Mouse (Mus musculus) CH12F3 (cell line): ENCODE measurements around the gene Atxn2.
"Not testable (repeated sequence)": the region's sequence is repeated elsewhere in the genome, so short reads cannot be mapped to it uniquely, and the experiment has no call there.

Source experiments
- in situ Hi-C: fragments of 300-500 bp; cut with MboI; formaldehyde crosslinking; loops from 2 replicates; pipeline ENCODE4 v1.14.3; 2020; ENCODE audit warnings: low sequenced_read_pairs

Atxn2 gene

DNA sequence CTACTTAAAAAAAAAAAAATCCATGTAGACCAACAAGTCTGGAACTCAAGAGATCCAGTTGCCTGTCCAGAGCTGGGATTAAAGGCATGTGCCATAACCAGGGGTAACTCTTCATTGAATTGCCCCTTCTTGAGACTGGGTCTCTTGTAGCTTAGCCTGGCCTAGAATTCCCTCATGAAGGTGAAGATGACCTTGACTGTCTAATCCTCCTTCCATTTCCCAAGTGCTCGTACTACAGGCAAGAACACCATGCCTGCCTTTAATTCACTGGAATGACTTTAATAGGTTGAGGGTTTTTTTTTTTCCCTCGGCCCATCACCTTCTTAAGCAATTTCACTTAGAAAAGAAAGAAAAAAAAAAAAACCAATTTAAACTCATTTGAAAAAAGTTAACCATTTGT lies 735 bp upstream of the Atxn2 start:
- in situ Hi-C loops = no loop called here

DNA sequence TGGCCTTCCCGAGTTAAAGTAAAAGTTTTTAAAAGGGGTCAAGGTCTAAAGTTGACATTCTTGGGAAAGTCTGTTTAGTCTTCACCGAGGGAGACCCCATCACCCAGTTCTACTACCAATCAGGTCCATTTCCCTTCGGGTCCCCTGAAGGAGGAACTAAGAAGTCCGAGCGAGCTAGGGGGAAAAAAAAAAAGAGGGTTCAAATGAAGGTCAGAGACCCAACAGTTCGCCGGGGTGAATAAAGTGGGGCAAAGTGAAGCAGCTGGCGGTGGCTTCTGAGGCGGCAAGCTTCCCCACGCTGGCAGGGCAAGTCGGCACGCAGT lies 325 bp upstream of the Atxn2 start:
- in situ Hi-C loops = no loop called here

DNA sequence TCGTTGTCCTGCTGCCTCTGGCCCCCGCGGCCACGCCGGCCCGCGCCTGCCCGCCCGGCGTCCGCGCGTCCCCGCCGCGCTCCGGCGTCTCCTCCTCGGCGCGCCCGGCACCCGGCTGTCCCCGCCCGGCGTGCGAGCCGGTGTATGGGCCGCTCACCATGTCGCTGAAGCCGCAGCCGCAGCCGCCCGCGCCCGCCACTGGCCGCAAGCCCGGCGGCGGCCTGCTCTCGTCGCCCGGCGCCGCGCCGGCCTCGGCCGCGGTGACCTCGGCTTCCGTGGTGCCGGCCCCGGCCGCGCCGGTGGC lies 743 bp downstream of the Atxn2 start:
- in situ Hi-C loops = no loop called here

DNA sequence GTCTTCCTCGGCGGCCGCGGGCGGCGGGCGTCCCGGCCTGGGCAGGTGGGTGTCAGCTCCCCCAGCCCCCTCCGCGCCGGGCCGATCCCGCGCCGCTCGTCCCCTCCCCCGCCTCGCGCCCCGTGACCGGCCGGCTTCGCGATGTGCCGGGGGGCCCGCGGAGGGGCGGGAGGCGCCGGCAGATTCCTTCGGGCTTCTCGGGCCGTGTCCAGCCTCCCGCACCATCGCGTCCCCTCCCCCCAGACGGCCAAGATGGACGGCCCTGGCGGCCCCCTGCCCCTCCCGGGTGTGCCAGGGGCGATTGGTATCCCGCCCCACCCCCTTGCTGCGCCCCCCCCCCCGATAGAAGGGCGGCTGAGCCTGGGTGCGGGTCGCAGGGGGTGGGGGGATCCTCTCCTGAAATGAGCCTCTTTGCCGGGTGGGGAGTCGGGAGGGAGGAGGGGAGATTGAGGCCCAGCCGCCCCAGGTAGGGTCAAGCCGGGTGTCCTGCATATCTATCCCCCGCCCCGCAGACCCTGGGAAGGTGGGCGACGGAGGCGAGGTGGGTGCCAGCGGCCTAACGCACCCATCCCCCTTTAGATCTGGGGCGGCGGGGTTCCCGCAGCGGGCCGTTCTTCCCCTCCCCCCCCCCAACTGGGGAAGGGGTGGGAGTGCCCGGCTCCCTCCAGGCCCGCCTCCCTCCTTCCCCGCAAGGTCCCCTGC lies 1.2 kb downstream of the Atxn2 start:
- in situ Hi-C loops = no loop called here

DNA sequence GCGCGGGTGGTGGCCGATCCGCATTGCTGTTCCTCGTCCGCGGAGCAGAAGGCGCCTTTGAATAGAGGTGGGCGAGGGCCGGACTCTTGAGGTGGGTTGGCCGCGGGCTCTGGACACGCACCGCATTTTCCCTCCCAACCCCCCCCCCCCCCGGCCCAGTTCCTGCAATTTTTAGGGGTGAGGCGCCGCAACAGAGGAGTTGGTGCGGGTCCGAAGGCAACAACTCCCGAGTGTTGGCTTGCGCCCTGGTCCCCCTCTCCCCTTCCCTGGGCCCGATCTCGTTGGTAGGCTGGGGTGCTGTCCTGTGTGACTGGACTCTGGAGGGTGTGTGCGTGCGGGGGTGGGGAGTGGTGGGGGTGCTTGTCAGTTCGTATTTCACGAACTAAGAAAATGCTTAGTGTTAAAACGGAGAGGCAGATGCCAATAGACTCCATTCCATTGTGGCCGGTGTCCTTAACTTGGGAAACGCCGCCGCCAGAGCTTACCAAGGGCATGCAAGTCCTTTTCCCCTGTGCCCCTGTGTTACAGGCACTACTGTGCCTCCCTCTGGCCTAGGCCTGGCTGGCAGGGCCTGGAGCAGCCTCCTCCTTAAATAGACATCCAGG lies 1.9 kb downstream of the Atxn2 start:
- in situ Hi-C loops = no loop called here

DNA sequence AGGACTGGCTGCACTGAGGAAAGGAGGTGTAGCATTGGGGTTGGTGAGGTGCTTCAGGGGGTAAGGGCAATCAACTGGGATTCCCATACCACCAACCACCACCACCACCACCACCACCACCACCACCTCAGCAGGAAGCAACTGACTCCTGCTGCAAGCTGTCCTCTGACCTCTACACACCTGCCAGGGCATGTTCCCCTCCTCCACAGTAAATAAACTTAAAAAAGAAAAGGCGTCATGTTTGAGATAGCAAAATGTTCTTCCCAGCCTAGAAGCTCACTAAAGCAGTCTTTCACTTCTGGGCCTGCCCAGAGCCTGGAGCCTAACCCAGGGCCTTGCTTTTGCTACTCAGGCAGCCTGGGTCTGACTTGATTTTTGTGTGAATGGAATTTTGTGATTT lies 3.2 kb downstream of the Atxn2 start:
- in situ Hi-C loops = no loop called here

DNA sequence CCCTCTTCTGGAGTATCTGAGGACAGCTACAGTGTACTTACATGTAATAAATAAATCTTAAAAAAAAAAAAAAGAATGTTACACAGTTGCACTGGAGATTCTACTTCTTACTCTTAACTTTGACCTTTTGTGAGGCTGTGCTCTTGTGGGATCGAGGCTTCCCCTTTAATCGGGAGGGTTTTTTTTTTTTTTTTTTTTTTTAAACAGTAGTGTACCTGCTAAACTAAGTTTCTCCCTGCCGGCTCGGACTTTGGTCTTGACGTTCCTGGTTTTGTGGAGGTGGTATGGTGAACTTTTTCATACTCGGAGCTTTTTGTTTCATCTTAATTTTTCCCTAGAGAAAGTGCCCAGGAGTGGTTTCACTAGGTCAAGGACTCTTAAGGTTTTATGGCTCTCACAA lies 3.8 kb downstream of the Atxn2 start:
- in situ Hi-C loops = no loop called here

DNA sequence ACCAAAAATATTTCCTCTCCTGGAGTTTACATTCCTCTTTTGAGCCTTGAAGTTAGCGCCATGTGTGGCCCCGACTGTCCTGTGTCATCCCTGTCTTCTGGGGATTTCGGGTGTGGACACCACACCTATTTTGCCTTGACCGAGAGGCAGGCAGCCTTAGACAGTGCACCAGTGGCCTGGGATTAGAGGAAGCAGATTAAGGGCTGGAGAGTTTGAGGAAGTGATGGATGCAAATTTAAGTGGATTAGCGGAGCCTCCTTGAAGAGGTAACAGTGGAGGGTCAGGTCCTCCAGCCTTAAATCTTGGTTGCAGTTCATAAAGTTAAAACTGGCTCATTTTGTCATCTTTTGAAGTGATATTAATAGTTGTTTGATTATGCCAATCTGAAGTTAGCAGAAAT lies 7.3 kb downstream of the Atxn2 start:
- in situ Hi-C loops = no loop called here

DNA sequence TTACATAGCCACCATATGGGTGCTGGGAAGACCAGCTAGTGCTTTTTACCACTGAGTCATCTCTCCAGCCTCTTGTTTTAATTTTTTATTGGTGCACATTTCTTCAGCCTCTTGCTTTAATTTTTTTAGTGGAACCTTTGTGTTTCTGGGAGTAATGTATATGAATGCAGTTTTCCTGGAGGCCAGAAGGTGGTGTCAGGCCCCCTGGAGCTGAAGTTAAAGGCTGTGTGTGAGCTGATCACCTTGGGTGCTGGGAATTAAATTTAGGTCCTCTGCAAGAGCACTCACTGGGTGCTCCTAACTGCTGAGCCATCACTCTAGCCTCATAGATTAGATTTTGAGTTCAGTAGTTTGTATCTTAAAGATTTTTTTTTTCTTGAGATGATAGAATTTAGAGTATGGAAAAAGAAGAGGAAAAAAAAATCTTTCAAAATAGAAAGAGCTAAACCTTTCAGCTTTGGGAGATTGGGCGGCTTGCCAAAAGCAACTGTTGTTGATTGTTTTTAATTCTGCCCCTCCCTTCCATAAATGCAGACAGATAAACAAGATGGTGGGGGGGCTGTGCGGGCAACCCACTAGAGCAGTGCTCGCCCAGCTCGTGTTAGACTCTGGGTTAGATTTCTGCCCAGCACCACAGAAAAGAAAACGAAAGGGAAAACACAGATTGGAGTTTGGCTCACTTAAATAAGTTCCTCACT lies 9.9 kb downstream of the Atxn2 start:
- in situ Hi-C loops = no loop called here

DNA sequence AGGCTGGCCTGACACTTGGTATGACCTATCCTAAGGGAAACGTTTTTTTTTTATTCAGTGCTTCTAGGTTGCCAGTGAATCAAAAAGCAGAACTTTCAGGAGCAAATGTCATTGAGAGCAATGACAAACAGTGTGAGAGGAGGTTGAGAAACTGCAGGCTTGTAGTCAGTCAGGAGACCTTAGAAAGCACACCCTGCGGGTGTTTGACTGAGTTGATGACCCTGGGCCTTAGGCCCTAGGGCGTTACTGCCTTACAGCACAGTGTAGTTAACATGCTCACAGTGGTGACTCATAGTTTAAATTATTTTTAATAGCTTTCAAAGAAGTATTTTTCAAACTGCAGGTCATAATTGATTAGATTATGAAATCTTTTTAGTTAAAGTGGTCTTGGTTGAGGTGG lies 10.7 kb downstream of the Atxn2 start:
- in situ Hi-C loops = no loop called here

DNA sequence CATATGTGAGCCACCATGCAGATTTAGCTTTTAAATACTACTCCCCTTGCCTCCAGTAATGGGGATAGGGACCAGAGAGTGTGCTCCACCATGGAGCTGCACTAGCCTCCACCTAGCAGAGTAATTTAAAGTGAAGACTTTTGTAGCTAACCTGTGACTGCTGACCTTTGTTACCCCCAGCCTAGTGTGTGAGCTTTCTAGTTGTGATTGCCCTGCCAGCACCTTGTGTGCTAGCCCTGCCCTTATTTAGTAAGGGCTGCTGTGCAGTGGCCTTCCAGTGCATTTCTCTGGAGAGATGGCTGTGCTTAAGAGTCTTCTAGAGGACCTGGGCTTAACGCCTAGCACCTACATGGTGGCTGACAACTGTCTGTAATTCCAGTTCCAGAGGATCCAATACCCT lies 13.5 kb downstream of the Atxn2 start:
- in situ Hi-C loops = no loop called here

DNA sequence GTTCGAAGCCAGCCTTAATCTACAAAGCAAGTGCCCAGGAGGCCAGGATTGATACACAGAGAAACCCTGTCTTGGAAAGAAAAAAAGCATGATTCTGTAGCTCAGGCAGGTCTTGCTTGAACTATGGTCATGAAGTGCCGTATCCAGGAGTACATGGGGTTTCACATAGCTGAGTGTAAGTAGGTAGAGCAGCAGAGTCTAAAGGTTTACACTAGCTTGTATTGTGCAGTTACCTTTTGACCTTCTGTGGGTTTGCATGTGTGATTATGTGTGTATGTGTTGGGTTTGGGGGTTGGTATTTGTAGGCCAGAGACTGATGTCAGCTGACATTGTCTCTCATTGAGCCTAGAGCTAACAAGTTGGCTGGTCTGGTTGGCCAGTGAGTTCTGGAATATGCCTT lies 18.9 kb downstream of the Atxn2 start:
- in situ Hi-C loops = no loop called here

DNA sequence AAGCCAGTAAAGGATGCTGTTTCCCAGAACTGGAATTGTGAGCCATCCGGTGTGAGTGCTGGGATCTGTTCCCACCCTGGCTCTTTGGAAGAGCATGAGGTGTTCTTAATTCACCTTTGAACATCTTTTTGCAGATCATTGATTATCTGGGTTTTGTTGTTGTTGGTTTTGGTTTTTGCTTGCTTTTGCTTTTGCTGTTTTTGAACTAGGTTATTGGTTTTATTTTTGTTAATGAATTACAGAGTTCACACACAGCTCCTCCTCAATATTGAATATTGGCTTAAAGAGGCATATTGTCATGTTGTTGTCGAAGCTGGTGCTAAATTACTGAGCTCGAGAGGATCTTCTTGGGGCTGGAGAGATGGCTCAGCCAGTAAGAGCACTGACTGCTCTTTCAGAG lies 25.5 kb downstream of the Atxn2 start:
- in situ Hi-C loops = no loop called here

DNA sequence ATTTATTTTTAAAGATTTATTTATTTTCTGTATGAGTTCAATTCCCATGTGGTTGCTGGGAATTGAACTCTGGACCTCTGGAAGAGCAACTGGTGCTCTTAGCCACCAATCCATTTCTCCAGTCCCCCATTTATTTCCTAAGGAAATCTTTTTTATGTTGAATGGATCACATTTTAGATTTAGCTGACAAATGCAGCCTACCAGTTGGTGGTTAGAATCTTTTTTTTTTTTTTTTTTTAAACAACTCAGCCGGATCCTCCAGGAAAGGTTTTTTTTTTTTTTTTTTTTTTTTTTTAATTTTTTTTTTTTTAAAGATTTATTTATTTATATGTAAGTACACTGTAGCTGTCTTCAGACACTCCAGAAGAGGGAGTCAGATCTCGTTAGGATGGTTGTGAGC lies 27.0 kb downstream of the Atxn2 start:
- in situ Hi-C loops = not testable (repeated sequence)

DNA sequence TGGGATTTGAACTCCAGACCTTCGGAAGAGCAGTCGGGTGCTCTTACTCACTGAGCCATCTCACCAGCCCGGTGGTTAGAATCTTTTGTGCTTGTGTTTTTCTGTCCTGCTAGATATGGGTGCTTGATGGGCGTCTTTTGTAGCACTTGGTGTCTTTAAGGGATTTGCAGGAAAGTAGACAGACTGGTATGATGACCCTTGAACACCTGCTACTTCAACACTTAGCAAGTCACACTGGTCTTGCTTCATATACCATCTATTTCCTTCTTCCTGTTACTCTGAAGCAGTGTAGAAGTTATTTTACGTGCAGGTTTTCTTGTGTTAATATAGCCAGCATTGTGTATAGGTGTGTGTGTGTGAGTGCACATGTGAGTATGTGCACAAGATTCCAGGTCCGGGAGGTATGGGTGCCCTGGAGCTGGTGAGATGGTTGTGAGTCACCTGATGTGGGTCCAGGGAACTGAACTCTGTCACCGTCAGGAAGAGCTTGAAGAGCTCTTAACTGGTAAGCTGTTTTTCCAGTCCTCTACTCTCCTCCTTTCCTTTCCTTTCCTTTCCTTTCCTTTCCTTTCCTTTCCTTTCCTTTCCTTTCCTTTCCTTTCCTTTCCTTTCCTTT lies 27.5 kb downstream of the Atxn2 start:
- in situ Hi-C loops = no loop called here

DNA sequence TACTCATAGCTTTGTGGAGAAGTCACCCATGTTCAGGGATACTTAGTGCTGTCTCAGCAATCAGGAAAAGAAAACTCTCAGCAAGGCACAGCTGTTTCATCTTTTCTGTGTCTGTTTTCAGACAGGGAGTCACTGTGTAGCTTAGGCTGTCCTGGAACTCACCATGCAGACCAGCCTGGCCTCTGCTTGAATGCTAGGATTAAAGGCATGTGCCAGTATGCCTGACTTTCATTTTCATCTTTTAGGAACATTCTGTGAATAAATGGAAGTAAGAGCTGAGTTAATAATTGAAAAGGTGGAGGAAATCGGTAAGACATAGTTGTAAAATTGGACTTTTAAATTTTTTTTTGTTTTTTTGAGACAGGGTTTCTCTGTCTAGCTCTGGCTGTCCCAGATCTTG lies 29.4 kb downstream of the Atxn2 start:
- in situ Hi-C loops = no loop called here

DNA sequence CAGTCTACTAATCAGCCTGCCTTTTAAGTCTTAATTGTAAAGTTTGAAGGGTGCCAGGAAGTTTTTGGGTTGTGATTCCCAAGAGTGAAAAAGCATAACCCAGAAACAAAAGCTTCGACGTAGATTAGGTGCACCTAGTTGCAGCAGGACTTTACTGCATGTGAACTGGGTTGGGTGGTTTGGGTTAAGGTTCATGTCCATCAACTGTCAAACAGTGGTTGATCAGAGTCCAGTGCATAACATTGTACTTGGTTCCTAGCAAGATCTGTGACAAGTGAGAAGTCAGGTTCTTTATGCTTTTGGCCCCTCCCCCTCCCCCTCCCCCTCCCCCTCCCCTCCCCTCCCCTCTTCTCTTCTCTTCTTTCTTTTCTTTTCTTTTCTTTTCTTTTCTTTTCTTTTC lies 31.8 kb downstream of the Atxn2 start:
- in situ Hi-C loops = no loop called here

DNA sequence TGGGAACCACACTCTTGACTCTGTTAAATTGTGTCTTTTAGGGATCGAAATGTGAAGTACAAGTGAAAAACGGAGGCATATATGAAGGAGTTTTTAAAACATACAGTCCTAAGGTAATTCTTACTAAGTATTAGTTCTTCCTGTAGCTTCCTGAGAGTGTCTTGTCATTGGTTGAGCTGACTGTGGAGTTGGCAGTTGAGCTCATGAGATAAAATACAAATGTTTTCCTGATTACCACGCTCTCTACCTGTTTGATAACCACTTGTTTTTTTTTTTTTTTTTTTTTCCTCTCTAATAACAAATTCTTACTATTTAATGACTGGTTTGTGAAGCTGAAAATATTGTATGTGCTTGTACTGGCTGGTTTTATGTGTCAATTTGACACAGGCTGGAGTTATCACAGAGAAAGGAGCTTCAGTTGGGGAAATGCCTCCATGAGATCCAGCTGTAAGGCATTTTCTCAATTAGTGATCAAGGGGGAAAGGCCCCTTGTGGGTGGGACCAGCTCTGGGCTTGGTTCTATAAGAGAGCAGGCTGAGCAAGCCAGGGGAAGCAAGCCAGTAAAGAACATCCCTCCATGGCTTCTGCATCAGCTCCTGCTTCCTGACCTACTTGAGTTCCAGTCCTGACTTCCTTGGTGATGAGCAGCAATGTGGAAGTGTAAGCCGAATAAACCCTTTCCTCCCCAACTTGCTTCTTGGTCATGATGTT lies 36.9 kb downstream of the Atxn2 start:
- in situ Hi-C loops = not testable (repeated sequence)

DNA sequence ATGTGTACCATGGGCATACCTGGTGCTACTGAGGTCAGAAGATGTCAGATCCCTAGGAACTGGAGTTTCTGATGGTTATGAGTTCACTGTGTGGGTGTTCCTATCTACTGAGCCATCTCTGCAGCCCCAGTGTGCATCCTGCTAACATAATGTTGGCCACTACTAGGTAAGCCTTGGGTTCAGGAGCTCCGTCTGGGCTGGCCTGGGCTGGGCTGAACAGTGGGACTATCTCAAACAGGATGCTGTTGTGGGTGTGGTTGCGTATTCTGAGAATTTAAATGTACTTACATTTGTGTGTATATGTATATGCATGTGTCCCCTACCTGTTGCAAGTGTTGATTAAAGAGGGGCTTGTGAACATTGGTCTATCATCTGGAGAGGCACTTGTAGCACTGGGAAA lies 38.5 kb downstream of the Atxn2 start:
- in situ Hi-C loops = no loop called here

DNA sequence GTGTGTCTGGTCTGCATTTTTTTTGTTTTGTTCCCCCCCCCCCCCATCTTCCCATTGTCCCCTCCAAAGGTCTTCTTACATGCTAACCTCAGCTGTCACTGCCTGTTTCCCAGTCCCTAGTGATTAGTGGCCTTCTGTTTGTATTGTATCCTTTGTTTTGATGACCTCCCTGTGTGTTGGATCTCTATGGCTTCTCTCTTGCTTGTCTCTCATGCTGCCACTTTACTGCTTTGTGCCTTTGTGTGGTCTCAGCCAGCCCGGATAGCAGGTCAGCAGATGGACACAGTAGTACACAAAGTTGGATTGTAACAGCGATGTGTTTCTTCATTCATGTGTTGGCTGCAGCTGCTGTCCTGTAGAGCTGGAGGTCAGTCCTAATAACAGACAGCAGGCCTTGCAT lies 46.8 kb downstream of the Atxn2 start:
- in situ Hi-C loops = no loop called here

DNA sequence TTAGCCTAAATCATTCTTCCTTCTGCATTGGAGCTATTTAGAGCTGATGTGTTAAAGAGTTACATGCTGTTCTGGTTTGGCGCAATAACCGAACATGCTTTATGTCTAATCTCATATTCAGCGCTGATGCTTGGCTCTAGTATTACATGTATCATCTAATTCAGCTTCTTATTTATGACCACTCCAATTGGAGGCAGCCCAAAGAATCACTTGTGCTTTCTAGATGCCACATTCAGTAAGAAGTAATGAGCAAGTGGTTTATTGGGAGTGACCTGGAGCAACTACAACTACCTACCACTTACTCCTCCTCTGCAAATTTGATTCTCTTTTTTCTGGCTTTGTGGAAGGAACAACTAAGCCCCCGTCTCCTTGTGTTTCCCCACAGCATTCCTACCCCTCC lies 47.2 kb downstream of the Atxn2 start:
- in situ Hi-C loops = no loop called here

DNA sequence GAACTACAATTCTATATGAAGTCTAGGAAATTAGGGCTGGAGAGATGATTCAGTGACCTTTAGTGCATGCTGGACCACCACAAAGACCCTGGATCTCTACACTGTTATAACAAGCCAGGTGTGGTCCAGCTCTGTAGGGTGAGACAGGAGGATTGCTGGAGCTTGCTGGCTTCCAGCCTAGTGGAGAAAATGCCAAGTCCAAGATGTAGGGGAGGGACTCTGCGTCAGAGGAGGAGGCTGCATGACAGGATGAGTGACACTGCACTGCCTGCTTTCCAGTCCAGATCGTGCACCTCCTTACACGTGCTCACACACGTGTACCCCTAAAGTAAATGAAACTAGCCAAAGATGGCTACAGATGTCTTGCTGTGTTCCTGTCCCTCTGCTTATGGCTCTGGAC lies 48.8 kb downstream of the Atxn2 start:
- in situ Hi-C loops = no loop called here
